Mouse (Mus musculus): ENCODE data around the gene Ptpn6. TPM values are rescaled to one million over a fixed set of nuclear protein-coding genes. Genes with fewer than 3 reads are reported as not detected.

Ptpn6 gene
- total RNA-seq, 1 experiment from 2014 or later, result 315 TPM

- ATAC-seq (replicated peaks; ENCODE audit: low read depth, poor library complexity, severe bottlenecking), result peak; percentile 40
These were observed 18.3 kb upstream of the Ptpn6 start for GRCm38 (mm10) chr6:124756652-124757350.

GRCm38 (mm10) chr6:124755831-124756595, 17.5 kb upstream of the Ptpn6 start, which contains the start of the genes Gm45234 and Atn1:
Gene Gm45234 (minus strand): TSS chr6:124756021.
Gene Atn1 (minus strand): TSS chr6:124756524.
- peak; percentile 40 for ATAC-seq (replicated peaks; ENCODE audit: low read depth, poor library complexity, severe bottlenecking)

- no peak for ATAC-seq (replicated peaks; ENCODE audit: low read depth, poor library complexity, severe bottlenecking)
These were observed 16.8 kb upstream of the Ptpn6 start for GRCm38 (mm10) chr6:124755306-124755705.

GRCm38 (mm10) chr6:124753861-124754260, 15.3 kb upstream of the Ptpn6 start:
- ATAC-seq (replicated peaks; ENCODE audit: low read depth, poor library complexity, severe bottlenecking), result no peak

- ATAC-seq (replicated peaks; ENCODE audit: low read depth, poor library complexity, severe bottlenecking), result no peak
These were observed 11.9 kb upstream of the Ptpn6 start for GRCm38 (mm10) chr6:124750405-124750804.

GRCm38 (mm10) chr6:124746654-124747632, 8.4 kb upstream of the Ptpn6 start:
- ATAC-seq (replicated peaks; ENCODE audit: low read depth, poor library complexity, severe bottlenecking), result no peak

- no peak for ATAC-seq (replicated peaks; ENCODE audit: low read depth, poor library complexity, severe bottlenecking)
These were observed 7.7 kb upstream of the Ptpn6 start for GRCm38 (mm10) chr6:124746296-124746605.

GRCm38 (mm10) chr6:124745490-124746295, 7.2 kb upstream of the Ptpn6 start:
- ATAC-seq (replicated peaks; ENCODE audit: low read depth, poor library complexity, severe bottlenecking), result peak; percentile 61

- ATAC-seq (replicated peaks; ENCODE audit: low read depth, poor library complexity, severe bottlenecking), result no peak
These were observed 6.3 kb upstream of the Ptpn6 start for GRCm38 (mm10) chr6:124744755-124745321.

- ATAC-seq (replicated peaks; ENCODE audit: low read depth, poor library complexity, severe bottlenecking), result no peak
These were observed 5.1 kb upstream of the Ptpn6 start for GRCm38 (mm10) chr6:124743647-124744046.

- ATAC-seq (replicated peaks; ENCODE audit: low read depth, poor library complexity, severe bottlenecking), result no peak
These were observed 4.5 kb upstream of the Ptpn6 start for GRCm38 (mm10) chr6:124742839-124743514.

GRCm38 (mm10) chr6:124741842-124742241, 3.3 kb upstream of the Ptpn6 start:
- no peak for ATAC-seq (replicated peaks; ENCODE audit: low read depth, poor library complexity, severe bottlenecking)

GRCm38 (mm10) chr6:124740888-124741761, 2.6 kb upstream of the Ptpn6 start, which contains the start of gene Grcc10:
Gene Grcc10 (minus strand): TSS chr6:124741374.
- ATAC-seq (replicated peaks; ENCODE audit: low read depth, poor library complexity, severe bottlenecking), result peak; percentile 68

GRCm38 (mm10) chr6:124740211-124740887, 1.8 kb upstream of the Ptpn6 start:
- no peak for ATAC-seq (replicated peaks; ENCODE audit: low read depth, poor library complexity, severe bottlenecking)

GRCm38 (mm10) chr6:124739231-124739796, 800 bp upstream of the Ptpn6 start:
- no peak for ATAC-seq (replicated peaks; ENCODE audit: low read depth, poor library complexity, severe bottlenecking)

- ATAC-seq (replicated peaks; ENCODE audit: low read depth, poor library complexity, severe bottlenecking), result no peak
These were observed 1.5 kb downstream of the Ptpn6 start for GRCm38 (mm10) chr6:124737040-124737439.

GRCm38 (mm10) chr6:124734417-124734816, 4.1 kb downstream of the Ptpn6 start:
- no peak for ATAC-seq (replicated peaks; ENCODE audit: low read depth, poor library complexity, severe bottlenecking)
